In genomic region chr1:190324562-190324961, GRCm38 (mm10) we compare ENCODE assay signal across 25 mouse cellular contexts.
DNase-seq lines count a peak whose midpoint lies in the region; ATAC-seq and TF ChIP-seq lines count a peak whose summit lies in the region.
"Had no signal": no experiment of that assay in that cellular context is flagged by ENCODE, and none has a peak within 500 bp of the region (broad histone marks: within the 10 kb centered on the region; RNA-seq: fewer than 3 reads in every experiment).

No protein-coding gene starts in this region.

- no peaks in the 10 kb centered on the region for H3K27me3 ChIP-seq in kidney, adult 2 months (replicated peaks; ENCODE audit: control insufficient read depth, insufficient read depth, low read length)
- no peaks in the 10 kb centered on the region for H3K27me3 ChIP-seq in kidney, embryonic 16.5 days (ENCODE audit: insufficient read depth, low read length)
- no peaks in the 10 kb centered on the region for H3K27me3 ChIP-seq in liver, adult 2 months (ENCODE audit: control insufficient read depth, insufficient read depth, low read length)
- H3K27me3 ChIP-seq in liver, embryonic 12.5 days (replicated peaks) = no peaks in the 10 kb centered on the region
- H3K27me3 ChIP-seq in intestine, postnatal 0 days (replicated peaks; ENCODE audit: control insufficient read depth, insufficient read depth, low read length) = no peaks in the 10 kb centered on the region
- H3K27me3 ChIP-seq: heart, embryonic 15.5 days had no signal

- H3K4me3 ChIP-seq in kidney, adult 2 months (ENCODE audit: insufficient read depth, low read depth, low read length) = no peak overlapping the region
- H3K4me3 ChIP-seq in kidney, embryonic 16.5 days (ENCODE audit: low read length) = no peak overlapping the region
- H3K4me3 ChIP-seq in liver, adult 2 months (ENCODE audit: insufficient read depth, low read depth, low read length) = no peak overlapping the region
- H3K4me3 ChIP-seq in liver, embryonic 12.5 days = no peak overlapping the region
- H3K4me3 ChIP-seq in intestine, postnatal 0 days (ENCODE audit: low read depth, low read length) = no peak overlapping the region
- H3K4me3 ChIP-seq: embryonic facial prominence, embryonic 15.5 days; erythroblast, embryonic 14.5 days; forebrain, embryonic 10.5 days; gastrocnemius, adult 2 months; heart, embryonic 15.5 days; hindbrain, embryonic 10.5 days had no signal

- no peak overlapping the region for H3K27ac ChIP-seq in kidney, adult 2 months (ENCODE audit: insufficient read depth, low read depth, low read length)
- H3K27ac ChIP-seq in kidney, embryonic 16.5 days (ENCODE audit: low read length) = no peak overlapping the region
- no peak overlapping the region for H3K27ac ChIP-seq in liver, adult 2 months (replicated peaks; ENCODE audit: insufficient read depth, low read depth, low read length)
- no peak overlapping the region for H3K27ac ChIP-seq in liver, embryonic 12.5 days
- H3K27ac ChIP-seq in intestine, postnatal 0 days (ENCODE audit: low read depth, low read length) = no peak overlapping the region
- H3K27ac ChIP-seq: embryonic facial prominence, embryonic 15.5 days; forebrain, embryonic 10.5 days; gastrocnemius, adult 2 months; heart, embryonic 15.5 days; hindbrain, embryonic 10.5 days had no signal

- no peaks in the 10 kb centered on the region; the same call in 1 of the 2 replicates for H3K4me1 ChIP-seq in kidney, adult 2 months (ENCODE audit: control insufficient read depth, insufficient read depth, low read length)
- H3K4me1 ChIP-seq in kidney, embryonic 16.5 days (ENCODE audit: insufficient read depth, low read length) = no peaks in the 10 kb centered on the region
- H3K4me1 ChIP-seq in liver, adult 2 months (ENCODE audit: control insufficient read depth, insufficient read depth, low read length) = no peaks in the 10 kb centered on the region
- no peaks in the 10 kb centered on the region for H3K4me1 ChIP-seq in liver, embryonic 12.5 days
- H3K4me1 ChIP-seq in intestine, postnatal 0 days (replicated peaks; ENCODE audit: control insufficient read depth, insufficient read depth, low read length) = no peaks in the 10 kb centered on the region
- H3K4me1 ChIP-seq: embryonic facial prominence, embryonic 15.5 days; forebrain, embryonic 10.5 days; heart, embryonic 15.5 days; hindbrain, embryonic 10.5 days had no signal

- DNase-seq in heart, adult 11 months = peak; percentile 29
- DNase-seq in heart, adult 18-20 months = no peak
- peak; percentile 69 for DNase-seq in kidney, adult 2 months
- peak; percentile 57 for DNase-seq in liver, adult 2 months (ENCODE audit: extremely low read depth, low read depth, low spot score)
- DNase-seq in Muller cell, postnatal 12 days (ENCODE audit: inconsistent ontology term) = no peak
- DNase-seq: adrenal gland, postnatal 10 days; B cell, adult 2 months; cerebellum, adult 11 months; cerebellum, adult 8-10 months; cerebellum, postnatal 14 days; embryo, embryonic 11 days; gastrocnemius, adult 2 months; gastrocnemius, postnatal 25 days had no signal

- H3K79me2 ChIP-seq in liver, adult 2 months (ENCODE audit: control insufficient read depth, insufficient read depth, low read length) = no peaks in the 10 kb centered on the region

- TF ChIP-seq POLR2A in kidney, adult 2 months (IDR thresholded peaks at IDR 0.05; ENCODE audit: low read depth, low read length) = no peak
- no peak for TF ChIP-seq POLR2A in liver, adult 2 months (IDR thresholded peaks at IDR 0.05; ENCODE audit: extremely low read depth, insufficient read depth, low read length)

- H3K9ac ChIP-seq in kidney, embryonic 16.5 days (replicated peaks; ENCODE audit: low read length) = no peak overlapping the region
- H3K9ac ChIP-seq in liver, adult 2 months (ENCODE audit: low read depth, low read length) = no peak overlapping the region
- no peak overlapping the region for H3K9ac ChIP-seq in liver, embryonic 12.5 days
- H3K9ac ChIP-seq in intestine, postnatal 0 days (ENCODE audit: low read depth, low read length) = no peak overlapping the region
- H3K9ac ChIP-seq: embryonic facial prominence, embryonic 15.5 days; heart, embryonic 15.5 days had no signal

- TF ChIP-seq CTCF in kidney, adult 2 months (conservative IDR thresholded peaks at IDR 0.05; ENCODE audit: insufficient read depth, insufficient read length, low read depth, low read length) = no peak
- no peak for TF ChIP-seq CTCF in liver, adult 2 months (IDR thresholded peaks at IDR 0.05; ENCODE audit: low read depth, low read length)
- TF ChIP-seq CTCF in intestine, postnatal 0 days (IDR thresholded peaks at IDR 0.05; ENCODE audit: low read depth) = no peak

- H3K36me3 ChIP-seq in kidney, adult 2 months (ENCODE audit: control insufficient read depth, insufficient read depth, low read length) = no peaks in the 10 kb centered on the region
- H3K36me3 ChIP-seq in kidney, embryonic 16.5 days (ENCODE audit: insufficient read depth, low read length) = no peaks in the 10 kb centered on the region
- H3K36me3 ChIP-seq in liver, adult 2 months (ENCODE audit: control insufficient read depth, insufficient read depth, low read length) = no peaks in the 10 kb centered on the region
- no peaks in the 10 kb centered on the region for H3K36me3 ChIP-seq in liver, embryonic 12.5 days
- H3K36me3 ChIP-seq in intestine, postnatal 0 days (ENCODE audit: control insufficient read depth, insufficient read depth) = no peaks in the 10 kb centered on the region
- H3K36me3 ChIP-seq: embryonic facial prominence, embryonic 15.5 days; forebrain, embryonic 10.5 days; G1E; heart, embryonic 15.5 days; hindbrain, embryonic 10.5 days had no signal

- H3K4me2 ChIP-seq in kidney, embryonic 16.5 days (replicated peaks; ENCODE audit: low read depth, low read length) = no peak overlapping the region
- no peak overlapping the region for H3K4me2 ChIP-seq in liver, embryonic 12.5 days
- no peak overlapping the region for H3K4me2 ChIP-seq in intestine, postnatal 0 days (replicated peaks; ENCODE audit: low read depth)
- H3K4me2 ChIP-seq: embryonic facial prominence, embryonic 15.5 days; heart, embryonic 11.5 days; heart, embryonic 15.5 days had no signal

- ATAC-seq in kidney, embryonic 16.5 days (ENCODE audit: low FRiP score, low TSS enrichment) = no peak
- ATAC-seq in liver, embryonic 12.5 days = no peak
- ATAC-seq in intestine, postnatal 0 days = peak; percentile 31; the same call in 1 of the 2 replicates
- ATAC-seq: CD4-positive, CD25-positive, alpha-beta regulatory T cell, adult 4 months; forebrain, embryonic 14.5 days had no signal

- H3K9me3 ChIP-seq in kidney, embryonic 16.5 days (ENCODE audit: low read length) = no peaks in the 10 kb centered on the region
- no peaks in the 10 kb centered on the region for H3K9me3 ChIP-seq in liver, embryonic 12.5 days (replicated peaks)
- no peaks in the 10 kb centered on the region for H3K9me3 ChIP-seq in intestine, postnatal 0 days (ENCODE audit: control insufficient read depth)
- H3K9me3 ChIP-seq: embryonic facial prominence, embryonic 15.5 days; forebrain, embryonic 10.5 days; heart, embryonic 15.5 days; hindbrain, embryonic 10.5 days had no signal

- 61% methylated on average over 6 of the region's 6 CpGs for WGBS in kidney, adult 2 months
- 79% methylated on average over 6 of the region's 6 CpGs for WGBS in kidney, embryonic 16.5 days
- 59% methylated on average over 6 of the region's 6 CpGs for WGBS in liver, adult 2 months
- 58% methylated on average over 6 of the region's 6 CpGs for WGBS in liver, embryonic 12.5 days (ENCODE audit: insufficient replicate concordance)
- WGBS in intestine, postnatal 0 days = 59% methylated on average over 6 of the region's 6 CpGs

Comparison
In these comparisons a context has a peak if more than half of its experiments do, and no peak if none do; other contexts are left out.
1. DNase-seq: peak in heart, adult 11 months (single experiment), kidney, adult 2 months (single experiment) and liver, adult 2 months (single experiment); none in heart, adult 18-20 months (0 of 2) and Muller cell, postnatal 12 days (single experiment).